Mouse (Mus musculus): ENCODE data around the gene Slc12a3. TPM values are rescaled to one million over a fixed set of nuclear protein-coding genes. Genes with fewer than 3 reads are reported as not detected.

The Slc12a3 gene
- total and polyA plus RNA-seq, 2 experiments from 2014 or later, result 0.05 to 0.21 TPM

DNA sequence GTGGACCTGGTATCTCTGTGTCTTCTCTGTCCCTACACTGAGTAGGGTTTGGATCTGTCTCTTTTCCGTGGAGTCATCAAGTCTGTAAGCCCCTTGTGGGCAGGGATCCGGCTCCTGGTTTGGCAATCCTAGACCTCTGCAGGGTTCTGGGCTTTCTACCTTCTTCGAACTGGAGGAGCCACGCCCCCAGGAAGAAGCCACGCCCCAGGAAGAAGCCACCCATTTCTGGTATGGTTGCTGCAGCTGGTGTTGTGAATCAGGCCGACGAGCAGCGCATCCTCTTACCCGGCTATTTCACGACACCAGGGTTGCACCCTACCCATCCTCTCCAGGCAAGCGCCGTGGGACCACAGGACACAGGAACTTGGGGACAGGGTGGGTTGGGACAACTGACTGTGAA is 4.9 kb upstream of the Slc12a3 start:
- Histone ChIP-seq H3K9me3 (ENCODE audit: low read length) (no peaks in the 10 kb centered on the region), H3K4me1 (ENCODE audit: insufficient read depth, low read length) (no peaks in the 10 kb centered on the region), H3K9ac (replicated peaks; ENCODE audit: low read length) (no peak overlapping the region), H3K27me3 (ENCODE audit: insufficient read depth, low read length) (no peaks in the 10 kb centered on the region), H3K27ac (no peak overlapping the region), H3K36me3 (ENCODE audit: insufficient read depth, low read length) (peaks cover 5% of the 10 kb centered on the region; the same call in 1 of the 2 replicates), H3K4me2 (ENCODE audit: low read depth, low read length) (no peak overlapping the region), H3K4me3 (ENCODE audit: low read length) (no peak overlapping the region)
- no peak for TF ChIP-seq CTCF (IDR thresholded peaks at IDR 0.05; ENCODE audit: low read depth)
- DNase-seq (ENCODE audit: low spot score) (no peak), ATAC-seq (0 out of 2 replicates have a peak, but pooled peaks have one; percentile 1)
- 57% methylated on average over 12 of the region's 12 CpGs for WGBS

DNA sequence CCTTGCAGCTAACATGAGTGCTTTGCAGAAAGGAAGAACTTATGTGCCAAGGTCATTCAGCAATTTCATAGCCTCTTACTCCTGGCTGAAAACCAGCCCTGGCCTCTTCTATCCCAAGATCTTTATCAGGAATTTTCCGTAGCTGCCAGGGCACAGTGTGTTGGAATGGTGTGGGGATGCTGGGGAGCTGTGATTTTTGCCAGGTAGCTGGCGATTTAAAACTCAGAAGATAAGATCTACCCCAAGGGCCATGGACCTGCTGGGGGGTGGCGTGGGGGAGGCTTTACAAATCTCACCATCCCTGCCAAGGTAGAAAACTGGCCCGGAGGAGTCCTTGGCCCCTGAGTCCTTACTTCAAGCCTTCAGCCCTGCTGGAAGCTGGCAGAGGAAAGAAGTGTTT is 3.0 kb upstream of the Slc12a3 start:
- H3K4me2 ChIP-seq (ENCODE audit: low read depth, low read length), result no peak overlapping the region
- H3K27me3 ChIP-seq (ENCODE audit: insufficient read depth, low read length), result no peaks in the 10 kb centered on the region
- DNase-seq (ENCODE audit: low spot score) (no peak), ATAC-seq (no peak)
- no peak overlapping the region for H3K9ac ChIP-seq (replicated peaks; ENCODE audit: low read length)
- H3K36me3 ChIP-seq (ENCODE audit: insufficient read depth, low read length), result no peaks in the 10 kb centered on the region
- no peak for TF ChIP-seq CTCF (IDR thresholded peaks at IDR 0.05; ENCODE audit: low read depth)
- H3K4me1 ChIP-seq (ENCODE audit: insufficient read depth, low read length), result no peaks in the 10 kb centered on the region
- WGBS, result 68% methylated on average over 4 of the region's 4 CpGs
- H3K9me3 ChIP-seq (ENCODE audit: low read length), result no peaks in the 10 kb centered on the region
- no peak overlapping the region for H3K4me3 ChIP-seq (ENCODE audit: low read length)
- no peak overlapping the region for H3K27ac ChIP-seq

DNA sequence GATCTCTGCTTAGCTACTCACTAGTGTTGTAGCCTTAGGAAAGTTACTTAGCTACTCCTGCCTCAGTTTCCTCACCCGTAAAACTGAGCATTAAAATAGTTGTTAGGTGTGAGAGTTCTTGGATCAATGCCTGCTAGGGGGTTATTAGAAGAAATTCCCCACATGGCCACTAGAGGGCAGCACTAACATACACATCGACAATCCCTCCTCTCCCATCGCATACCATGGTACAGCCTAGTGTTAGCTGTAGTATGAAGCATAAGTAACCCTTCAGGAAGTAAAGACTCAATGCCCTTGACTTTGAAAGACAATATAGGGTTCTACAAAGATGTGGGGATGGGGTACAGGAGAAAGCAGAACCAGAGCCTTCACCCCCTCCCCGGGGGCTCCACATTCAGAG is 1.7 kb downstream of the Slc12a3 start:
- Histone ChIP-seq H3K4me2 (ENCODE audit: low read depth, low read length) (no peak overlapping the region), H3K27me3 (ENCODE audit: insufficient read depth, low read length) (no peaks in the 10 kb centered on the region), H3K9me3 (ENCODE audit: low read length) (no peaks in the 10 kb centered on the region), H3K4me1 (ENCODE audit: insufficient read depth, low read length) (no peaks in the 10 kb centered on the region), H3K36me3 (ENCODE audit: insufficient read depth, low read length) (no peaks in the 10 kb centered on the region), H3K4me3 (ENCODE audit: low read length) (no peak overlapping the region), H3K27ac (no peak overlapping the region), H3K9ac (replicated peaks; ENCODE audit: low read length) (no peak overlapping the region)
- peak; percentile 96 for TF ChIP-seq CTCF (IDR thresholded peaks at IDR 0.05; ENCODE audit: low read depth)
- peak; percentile 73 for ATAC-seq
- DNase-seq (ENCODE audit: low spot score), result peak; percentile 87
- WGBS, result 36% methylated on average over 4 of the region's 4 CpGs

DNA sequence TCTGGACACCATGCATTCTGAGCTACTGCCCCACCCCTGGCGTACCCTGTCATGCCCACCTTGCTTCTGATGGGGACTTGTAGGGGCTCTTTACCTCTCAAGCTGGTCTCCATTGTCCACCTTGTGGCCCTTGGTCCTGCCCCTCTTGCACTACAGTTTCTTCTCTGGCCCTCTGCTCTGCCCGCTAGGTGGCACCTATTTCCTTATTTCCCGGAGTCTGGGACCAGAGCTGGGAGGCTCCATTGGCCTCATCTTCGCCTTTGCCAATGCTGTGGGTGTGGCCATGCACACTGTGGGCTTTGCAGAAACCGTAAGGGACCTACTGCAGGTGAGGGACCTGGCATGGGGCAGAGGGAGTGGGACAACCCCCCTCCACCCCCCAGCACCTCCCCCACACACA is 4.3 kb downstream of the Slc12a3 start:
- no peak for DNase-seq (ENCODE audit: low spot score)
- peak; percentile 28; the same call in 1 of the 2 replicates for TF ChIP-seq CTCF (IDR thresholded peaks at IDR 0.05; ENCODE audit: low read depth)
- Histone ChIP-seq H3K27me3 (ENCODE audit: insufficient read depth, low read length) (no peaks in the 10 kb centered on the region), H3K9ac (replicated peaks; ENCODE audit: low read length) (no peak overlapping the region), H3K4me2 (ENCODE audit: low read depth, low read length) (no peak overlapping the region), H3K9me3 (ENCODE audit: low read length) (no peaks in the 10 kb centered on the region), H3K36me3 (ENCODE audit: insufficient read depth, low read length) (no peaks in the 10 kb centered on the region), H3K4me1 (ENCODE audit: insufficient read depth, low read length) (no peaks in the 10 kb centered on the region), H3K27ac (no peak overlapping the region), H3K4me3 (ENCODE audit: low read length) (no peak overlapping the region)
- 63% methylated on average over 5 of the region's 5 CpGs for WGBS
- no peak for ATAC-seq

DNA sequence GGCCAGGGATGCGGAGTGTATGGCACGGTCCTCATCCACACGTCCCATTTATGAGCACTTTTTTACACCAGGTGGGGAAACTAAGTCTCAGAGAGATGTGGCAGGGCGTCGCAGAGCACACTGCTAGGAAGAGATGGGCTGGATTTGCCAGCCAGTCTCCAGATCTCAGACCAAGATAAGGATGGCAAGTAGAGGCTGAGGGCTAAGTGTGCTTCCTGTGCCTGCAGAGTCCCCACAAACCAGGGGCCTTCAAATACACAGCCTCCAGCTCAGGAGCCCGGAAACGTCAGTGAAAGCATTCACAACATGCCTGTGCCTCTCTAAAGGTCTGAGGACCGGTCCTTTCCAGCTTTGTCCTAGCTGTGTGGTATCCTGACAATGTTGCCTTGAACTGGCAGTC is 8.6 kb downstream of the Slc12a3 start:
- Histone ChIP-seq H3K9ac (replicated peaks; ENCODE audit: low read length) (no peak overlapping the region), H3K9me3 (ENCODE audit: low read length) (no peaks in the 10 kb centered on the region), H3K4me3 (ENCODE audit: low read length) (no peak overlapping the region), H3K27me3 (ENCODE audit: insufficient read depth, low read length) (no peaks in the 10 kb centered on the region), H3K36me3 (ENCODE audit: insufficient read depth, low read length) (no peaks in the 10 kb centered on the region), H3K4me1 (ENCODE audit: insufficient read depth, low read length) (no peaks in the 10 kb centered on the region), H3K4me2 (ENCODE audit: low read depth, low read length) (no peak overlapping the region), H3K27ac (no peak overlapping the region)
- no peak for ATAC-seq
- 84% methylated on average over 8 of the region's 8 CpGs for WGBS
- DNase-seq (ENCODE audit: low spot score), result no peak
- TF ChIP-seq CTCF (IDR thresholded peaks at IDR 0.05; ENCODE audit: low read depth), result no peak

DNA sequence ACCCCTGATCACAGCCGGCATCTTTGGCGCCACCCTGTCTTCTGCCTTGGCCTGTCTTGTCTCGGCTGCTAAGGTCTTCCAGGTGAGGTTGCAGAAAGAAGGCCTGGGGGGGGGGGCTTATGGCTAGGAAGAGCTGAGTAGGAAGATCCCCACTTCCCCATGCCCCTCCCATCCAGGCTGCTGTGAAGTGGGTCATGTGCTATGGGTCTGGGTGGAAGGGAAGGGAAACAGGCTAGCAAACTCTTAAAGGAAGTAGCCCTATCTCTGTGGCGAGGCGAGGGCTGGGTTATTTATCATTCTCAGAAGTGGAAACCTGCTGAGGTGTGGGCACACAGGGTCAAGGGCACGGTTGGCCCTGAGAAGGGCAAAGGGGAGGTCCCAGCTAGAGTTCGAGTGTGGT is 11.8 kb downstream of the Slc12a3 start:
- Histone ChIP-seq H3K9me3 (ENCODE audit: low read length) (no peaks in the 10 kb centered on the region), H3K4me2 (ENCODE audit: low read depth, low read length) (no peak overlapping the region), H3K36me3 (ENCODE audit: insufficient read depth, low read length) (no peaks in the 10 kb centered on the region), H3K9ac (replicated peaks; ENCODE audit: low read length) (no peak overlapping the region), H3K27ac (no peak overlapping the region), H3K4me1 (ENCODE audit: insufficient read depth, low read length) (no peaks in the 10 kb centered on the region), H3K27me3 (ENCODE audit: insufficient read depth, low read length) (no peaks in the 10 kb centered on the region), H3K4me3 (ENCODE audit: low read length) (no peak overlapping the region)
- no peak for DNase-seq (ENCODE audit: low spot score)
- no peak for TF ChIP-seq CTCF (IDR thresholded peaks at IDR 0.05; ENCODE audit: low read depth)
- ATAC-seq, result no peak
- 86% methylated on average over 7 of the region's 7 CpGs for WGBS

DNA sequence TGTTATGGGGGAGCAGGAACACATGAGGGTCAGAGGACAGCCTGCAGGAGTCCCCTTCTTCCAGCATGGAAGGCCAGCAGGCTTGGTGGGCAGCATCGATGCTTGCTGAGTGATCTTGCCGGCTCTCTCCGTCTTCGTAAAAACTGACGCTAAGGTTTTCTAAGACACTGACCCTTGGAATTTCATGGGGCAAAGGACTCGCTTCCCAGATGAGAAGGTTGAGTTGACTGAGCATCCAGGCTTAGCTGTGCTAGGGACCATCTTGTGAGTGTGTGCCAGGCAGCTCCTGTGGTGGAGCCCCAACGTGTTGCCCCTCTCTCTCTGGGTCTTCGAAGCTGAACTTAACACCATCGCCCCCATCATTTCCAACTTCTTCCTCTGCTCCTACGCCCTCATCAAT is 13.7 kb downstream of the Slc12a3 start:
- Histone ChIP-seq H3K9me3 (ENCODE audit: low read length) (no peaks in the 10 kb centered on the region), H3K27me3 (ENCODE audit: insufficient read depth, low read length) (no peaks in the 10 kb centered on the region), H3K36me3 (ENCODE audit: insufficient read depth, low read length) (no peaks in the 10 kb centered on the region), H3K4me3 (ENCODE audit: low read length) (no peak overlapping the region), H3K27ac (no peak overlapping the region), H3K4me2 (ENCODE audit: low read depth, low read length) (no peak overlapping the region), H3K4me1 (ENCODE audit: insufficient read depth, low read length) (no peaks in the 10 kb centered on the region), H3K9ac (replicated peaks; ENCODE audit: low read length) (no peak overlapping the region)
- ATAC-seq (no peak), DNase-seq (ENCODE audit: low spot score) (no peak)
- no peak for TF ChIP-seq CTCF (IDR thresholded peaks at IDR 0.05; ENCODE audit: low read depth)
- WGBS, result 91% methylated on average over 10 of the region's 10 CpGs
